16 mouse cellular contexts compared by ENCODE assay signal in genomic region chr14:103990418-103990817, GRCm38 (mm10).
"Had no signal": no experiment of that assay in that cellular context is flagged by ENCODE, and none has a peak within 500 bp of the region (broad histone marks: within the 10 kb centered on the region; RNA-seq: fewer than 3 reads in every experiment).

No protein-coding gene starts in this region.

- H3K4me1 ChIP-seq: lung, embryonic 15.5 days; midbrain, embryonic 10.5 days; midbrain, embryonic 12.5 days; midbrain, embryonic 15.5 days; neural tube, embryonic 12.5 days had no signal

- H3K27me3 ChIP-seq: lung, embryonic 15.5 days; midbrain, embryonic 12.5 days; midbrain, embryonic 15.5 days; neural tube, embryonic 12.5 days had no signal

- H3K4me3 ChIP-seq: lung, embryonic 15.5 days; midbrain, embryonic 10.5 days; midbrain, embryonic 12.5 days; midbrain, embryonic 15.5 days; neural tube, embryonic 12.5 days had no signal

- H3K36me3 ChIP-seq: lung, embryonic 15.5 days; midbrain, embryonic 10.5 days; midbrain, embryonic 12.5 days; midbrain, embryonic 15.5 days; neural tube, embryonic 12.5 days had no signal

- H3K27ac ChIP-seq: lung, embryonic 15.5 days; macrophage; midbrain, embryonic 10.5 days; midbrain, embryonic 12.5 days; midbrain, embryonic 15.5 days; neural tube, embryonic 12.5 days had no signal

- ATAC-seq: liver, postnatal 0 days; lung, postnatal 0 days; midbrain, embryonic 15.5 days had no signal

- H3K4me2 ChIP-seq: lung, embryonic 15.5 days; midbrain, embryonic 12.5 days; midbrain, embryonic 15.5 days; neural tube, embryonic 12.5 days had no signal

- H3K9me3 ChIP-seq: lung, embryonic 15.5 days; midbrain, embryonic 10.5 days; midbrain, embryonic 12.5 days; midbrain, embryonic 15.5 days; neural tube, embryonic 12.5 days had no signal

- DNase-seq: liver, postnatal 0 days; lung, adult 2 months; lung, postnatal 14 days; lung, postnatal 36 days; right cerebral cortex, postnatal 14 days; spleen, adult 18-20 months; thymus, adult 18-20 months; thymus, postnatal 14 days; thymus, postnatal 36 days had no signal

- H3K9ac ChIP-seq: liver, postnatal 0 days; lung, embryonic 15.5 days; midbrain, embryonic 12.5 days; midbrain, embryonic 15.5 days; neural tube, embryonic 12.5 days had no signal
